Mouse (Mus musculus) heart, adult 2 months (tissue): ENCODE results near the gene Usp50. TPM values are rescaled to one million over a fixed set of nuclear protein-coding genes. Genes with fewer than 3 reads are reported as not detected.
A peak's percentile ranks its signal among the peaks of the same experiment; 100 is the strongest.

Experiments
- DNase-seq, 2 experiments: peaks; one replicate each; pipeline ENCODE4 v3.0.0; 2021
- H3K27ac ChIP-seq: fragments of 200-600 bp; 2 replicates; pipeline ENCODE4 v1.8.1; 2022
- H3K27me3 ChIP-seq: fragments of 200-500 bp; 2 replicates; pipeline ENCODE4 v1.6.1; 2012; ENCODE audit warnings: mild to moderate bottlenecking, low read length, inconsistent platforms, mixed read lengths; ENCODE audit not compliant: control insufficient read depth, insufficient read depth
- H3K36me3 ChIP-seq: fragments of 200-500 bp; 2 replicates; pipeline ENCODE4 v1.6.1; 2012; ENCODE audit warnings: low read length, inconsistent platforms; ENCODE audit not compliant: control insufficient read depth, insufficient read depth
- H3K4me1 ChIP-seq: fragments of 200-500 bp; 2 replicates; pipeline ENCODE4 v1.6.1; 2011; ENCODE audit warnings: low read length; ENCODE audit not compliant: control insufficient read depth, insufficient read depth
- H3K4me3 ChIP-seq: fragments of 200-600 bp; 2 replicates; pipeline ENCODE4 v1.8.1; 2022
- H3K79me2 ChIP-seq: fragments of 200-500 bp; replicated peaks from 2 replicates; pipeline ENCODE4 v1.6.1; 2012; ENCODE audit warnings: mild to moderate bottlenecking, inconsistent platforms, low read length, moderate library complexity, mixed read lengths; ENCODE audit not compliant: control insufficient read depth, insufficient read depth
- H3K9ac ChIP-seq: fragments of 200-500 bp; 2 replicates; pipeline ENCODE4 v1.6.1; 2012; ENCODE audit warnings: low read depth, mild to moderate bottlenecking, control low read depth, inconsistent platforms, low read length, mixed read lengths
- CTCF ChIP-seq: fragments of 200-600 bp; IDR thresholded peaks from 2 replicates; pipeline ENCODE4 v1.8.1; 2022; ENCODE audit warnings: antibody characterized with exemption, mild to moderate bottlenecking, moderate library complexity
- EP300 ChIP-seq: fragments of 200-500 bp; IDR thresholded peaks from 2 replicates; pipeline ENCODE4 v1.6.1; 2011; ENCODE audit warnings: low read depth, low read length, control low read depth; ENCODE audit not compliant: insufficient read depth
- POLR2A ChIP-seq: fragments of 200-500 bp; IDR thresholded peaks from 2 replicates; pipeline ENCODE4 v1.6.1; 2011; ENCODE audit warnings: mild to moderate bottlenecking, low read depth, low read length, control low read depth; ENCODE audit not compliant: insufficient read depth
- WGBS: fragments of 180-500 bp; shearing (Covaris S2); methylation state at CpG from one replicate; pipeline ENCODE4 v1.1.7; 2018; 5-methylcytosine and 5-hydroxymethylcytosine counted together
- intact Hi-C: fragments of 180-260 bp; cut with DNase I; formaldehyde crosslinking; loops from one replicate; pipeline ENCODE4 v1.15.1; 2025
- polyA plus RNA-seq: library from polyadenylated mRNA; depleted of rRNA; stranded (reverse); fragments of >200 nt; gene quantifications from 2 replicates; pipeline ENCODE4 v1.2.3, GENCODE M21; 2012
- total RNA-seq, 2 experiments: library from RNA; stranded (reverse); gene quantifications; 2 replicates each; pipeline ENCODE4 v1.2.3; 2021

The Usp50 gene
- total and polyA plus RNA-seq, 3 experiments, result 1.5 TPM; not detected in 2

DNA sequence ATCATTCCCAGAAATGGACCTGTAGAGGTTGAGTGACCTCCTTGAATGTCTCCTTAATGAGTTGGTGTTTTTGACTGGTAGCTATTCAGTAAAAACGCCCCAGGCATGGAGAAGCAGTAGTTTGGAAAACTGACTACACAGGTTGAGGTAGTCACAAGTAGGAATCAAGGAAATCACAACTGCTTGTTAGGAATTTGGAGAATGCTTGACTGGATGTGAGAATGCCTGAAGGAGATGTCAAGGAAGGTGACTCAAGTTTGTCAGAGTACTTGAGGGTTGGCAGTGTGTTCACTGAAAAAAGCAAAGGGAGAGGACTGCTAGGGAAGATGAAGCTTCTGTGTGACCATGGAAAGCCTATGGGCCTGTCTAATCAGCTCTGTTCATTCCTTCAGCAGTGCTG lies 105.9 kb downstream of the Usp50 start:
- no peak overlapping the region for H3K9ac ChIP-seq
- intact Hi-C loops, result no loop called here
- TF ChIP-seq POLR2A (no peak), EP300 (no peak), CTCF (no peak)
- DNase-seq, result no peak
- no peaks in the 10 kb centered on the region for H3K27me3 ChIP-seq
- peaks cover 31% of the 10 kb centered on the region for H3K36me3 ChIP-seq
- 83% methylated on average over 1 of the region's 1 CpGs for WGBS
- H3K4me1 ChIP-seq, result peaks cover 8% of the 10 kb centered on the region
- no peak overlapping the region for H3K4me3 ChIP-seq
- peaks cover 5% of the 10 kb centered on the region for H3K79me2 ChIP-seq
- no peak overlapping the region for H3K27ac ChIP-seq

DNA sequence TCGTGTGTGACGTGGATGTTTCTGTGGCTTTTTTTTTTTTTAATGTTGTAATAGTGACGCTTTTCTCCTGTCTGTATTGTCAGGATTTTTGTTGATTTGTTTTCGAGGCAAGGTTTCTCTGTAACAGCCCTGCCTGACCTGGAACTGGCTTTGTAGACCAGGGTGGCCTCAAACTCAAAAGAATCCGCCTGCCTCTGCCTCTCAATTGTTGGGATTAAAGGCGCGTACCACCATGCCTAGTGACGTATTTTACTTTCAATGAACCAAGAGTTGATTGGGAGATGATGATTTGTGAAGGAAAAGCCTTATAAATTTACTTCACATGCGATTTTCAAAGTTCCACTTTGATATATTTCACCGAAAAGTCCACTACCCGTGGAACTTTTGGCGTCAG lies 107.2 kb downstream of the Usp50 start, which contains the start of gene Gabpb1:
Gene Gabpb1, minus strand, starts transcription at position 216 of the 394 bp plus-strand sequence.
- Histone ChIP-seq H3K27me3 (no peaks in the 10 kb centered on the region), H3K4me1 (peaks cover 7% of the 10 kb centered on the region), H3K9ac (peak within 1 kb of the TSS; percentile 99), H3K36me3 (peaks cover 28% of the 10 kb centered on the region), H3K27ac (peak within 1 kb of the TSS; percentile 100), H3K4me3 (peak within 1 kb of the TSS; percentile 91), H3K79me2 (peaks cover 5% of the 10 kb centered on the region)
- TF ChIP-seq EP300 (no peak), POLR2A (no peak), CTCF (no peak)
- DNase-seq, result no peak
- intact Hi-C loops, result no loop called here
- WGBS, result 15% methylated on average over 12 of the region's 12 CpGs

DNA sequence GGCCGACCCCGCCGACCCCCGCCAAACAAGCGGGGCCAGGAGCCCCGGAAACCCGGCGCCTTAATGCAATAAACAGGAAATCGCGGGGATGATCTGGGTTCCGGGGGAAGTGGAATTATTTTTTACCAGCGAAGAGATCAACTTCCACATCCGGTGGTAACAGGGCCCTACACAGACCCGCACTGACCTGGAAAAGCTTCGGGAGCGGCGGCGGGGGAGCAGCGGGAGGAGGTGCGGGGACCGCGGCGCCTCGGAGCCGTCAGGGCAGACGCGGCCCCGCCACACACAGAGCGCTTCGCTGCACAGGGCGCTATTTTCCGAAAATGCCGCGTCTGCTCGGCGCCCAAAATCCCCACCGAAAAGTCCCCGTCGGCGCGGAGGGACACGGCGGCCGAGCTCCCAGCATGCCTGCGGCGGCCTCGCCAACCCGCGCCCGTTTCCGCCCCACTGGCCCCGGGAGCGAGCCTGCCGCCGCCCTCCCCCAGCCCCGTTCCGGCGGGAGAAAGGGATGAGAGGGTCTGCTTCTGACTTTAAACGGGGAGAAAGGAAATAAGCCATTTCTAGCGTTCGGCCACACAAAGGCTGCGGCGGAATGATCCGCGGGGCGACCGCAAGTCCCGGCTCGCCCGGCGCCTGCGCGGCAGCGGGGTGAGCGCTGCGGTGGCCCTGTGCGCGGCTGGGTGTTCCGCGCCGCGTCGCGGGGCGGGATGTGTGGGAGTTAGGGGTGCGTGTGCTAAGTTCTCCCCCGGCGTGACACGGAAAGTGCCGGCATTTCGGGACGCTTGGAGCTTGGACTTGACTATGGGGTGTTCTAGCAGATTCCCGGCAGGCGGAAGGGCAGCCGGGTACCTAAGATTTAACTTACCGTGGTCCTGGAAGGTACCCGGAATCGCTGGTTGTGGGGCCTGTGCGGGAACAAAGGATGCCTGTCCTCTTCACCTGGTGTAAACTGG lies 107.8 kb downstream of the Usp50 start:
- TF ChIP-seq CTCF, result no peak
- TF ChIP-seq POLR2A, result peak; percentile 87
- no peak for TF ChIP-seq EP300
- under 1% methylated on average over 99 of the region's 99 CpGs for WGBS
- peaks cover 26% of the 10 kb centered on the region for H3K36me3 ChIP-seq
- H3K9ac ChIP-seq, result peak overlapping the region; percentile 99
- no peaks in the 10 kb centered on the region for H3K27me3 ChIP-seq
- intact Hi-C loops, result loop anchor here (1.0 kb wide), 1 partner anchor 32 kb away; the partner anchor contains the start of gene Usp8
- H3K27ac ChIP-seq, result peak overlapping the region; percentile 100
- peak overlapping the region; percentile 91 for H3K4me3 ChIP-seq
- H3K79me2 ChIP-seq, result peaks cover 5% of the 10 kb centered on the region
- peaks cover 7% of the 10 kb centered on the region for H3K4me1 ChIP-seq
- DNase-seq, result peak; percentile 93 to 94

DNA sequence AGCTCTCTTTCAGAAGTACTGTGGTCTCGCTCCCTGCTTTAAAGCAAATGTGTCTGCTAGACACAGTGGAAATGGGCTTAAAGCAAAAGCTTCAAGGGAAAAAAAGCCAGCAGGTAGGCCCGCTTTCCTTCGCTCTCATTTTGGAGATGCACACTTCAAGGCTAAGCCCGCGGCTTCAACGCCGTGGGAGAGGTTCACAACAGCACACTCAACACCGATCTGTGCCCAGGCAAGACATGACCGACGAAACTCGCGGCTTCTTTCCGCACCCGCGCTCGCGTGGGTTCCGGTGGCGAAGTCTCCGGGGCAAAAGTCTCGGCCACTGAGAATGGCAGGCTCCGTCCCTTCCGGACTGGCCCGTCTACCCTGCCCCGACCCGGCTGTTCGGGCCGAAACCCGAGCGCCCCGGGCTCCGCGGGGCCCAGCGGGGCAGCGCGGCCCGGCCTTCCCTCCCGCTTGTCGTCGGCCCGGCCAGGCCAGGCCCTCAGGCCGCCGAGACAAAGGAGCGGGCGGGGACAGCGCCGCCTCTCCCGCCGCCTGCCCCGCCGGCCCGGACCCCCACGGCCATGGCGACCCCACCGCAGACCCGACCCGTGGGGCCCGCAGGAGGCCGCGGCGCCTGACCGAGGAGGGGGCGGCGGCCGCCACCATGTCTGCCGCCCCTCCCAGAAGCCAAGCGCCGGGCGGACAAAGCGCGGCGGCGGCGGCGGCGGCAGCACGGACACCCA lies 108.7 kb downstream of the Usp50 start:
- Histone ChIP-seq H3K79me2 (peaks cover 5% of the 10 kb centered on the region), H3K4me3 (peak overlapping the region; percentile 91), H3K36me3 (peaks cover 23% of the 10 kb centered on the region), H3K4me1 (peaks cover 7% of the 10 kb centered on the region), H3K9ac (peak overlapping the region; percentile 99), H3K27ac (peak overlapping the region; percentile 100), H3K27me3 (no peaks in the 10 kb centered on the region)
- TF ChIP-seq POLR2A (no peak), EP300 (no peak), CTCF (no peak)
- no peak for DNase-seq
- WGBS, result under 1% methylated on average over 77 of the region's 77 CpGs
- intact Hi-C loops, result loop anchor here (1.0 to 5.0 kb wide), 2 partner anchors 33 to 258 kb away; partner anchors contain the start of genes Sppl2a and Usp8

DNA sequence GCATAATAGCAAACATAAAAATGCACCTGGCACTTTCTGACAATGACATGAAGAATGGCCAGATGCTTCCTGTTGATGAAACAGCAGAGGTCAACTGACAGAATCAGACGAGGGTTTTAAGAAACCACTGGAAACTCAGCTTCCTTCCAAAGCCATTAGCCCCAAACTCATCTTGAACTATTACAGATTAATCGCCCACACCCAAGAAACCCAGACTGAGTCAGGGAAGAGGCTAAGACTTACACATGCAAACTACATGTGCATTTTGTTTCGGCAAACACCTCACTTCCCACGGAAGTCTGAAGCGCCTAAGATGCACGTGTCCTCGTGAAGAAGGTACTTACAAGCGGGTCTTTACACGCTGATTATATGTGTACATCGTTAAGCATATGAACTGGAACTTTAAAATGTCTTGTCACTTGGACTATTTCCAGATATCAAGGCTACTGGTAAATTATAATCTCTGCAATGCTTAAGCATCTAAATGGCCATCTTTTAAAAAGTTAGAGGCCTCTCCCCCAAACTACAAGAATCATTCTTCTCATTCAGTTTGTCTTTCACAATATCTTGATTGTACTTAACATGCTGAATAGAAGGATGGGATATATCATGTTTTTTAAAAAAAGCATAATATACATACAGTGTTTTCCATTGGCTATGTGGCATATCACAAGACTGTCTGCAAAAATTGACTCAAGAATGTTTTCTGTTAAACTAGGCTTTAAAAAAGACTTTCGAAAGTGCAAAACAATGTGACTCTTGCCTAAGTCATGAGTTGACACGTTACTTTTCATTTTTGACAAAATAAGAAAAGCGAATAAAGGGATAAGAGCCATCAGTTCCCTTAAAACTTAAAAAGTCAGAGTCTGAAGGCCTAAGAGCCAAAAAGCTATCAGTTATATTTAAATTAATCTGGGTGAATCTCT lies 109.7 kb downstream of the Usp50 start:
- Histone ChIP-seq H3K79me2 (peaks cover 5% of the 10 kb centered on the region), H3K27ac (peak overlapping the region; percentile 100), H3K9ac (peak overlapping the region; percentile 99; the same call in 1 of the 2 replicates), H3K4me3 (peak overlapping the region; percentile 91), H3K4me1 (peaks cover 7% of the 10 kb centered on the region), H3K36me3 (peaks cover 23% of the 10 kb centered on the region), H3K27me3 (no peaks in the 10 kb centered on the region)
- TF ChIP-seq CTCF (no peak), EP300 (no peak), POLR2A (no peak)
- intact Hi-C loops, result loop anchor here (5.0 kb wide), 1 partner anchor 259 kb away; the partner anchor contains the start of gene Sppl2a
- no peak for DNase-seq
- WGBS, result 32% methylated on average over 13 of the region's 13 CpGs
